Mouse (Mus musculus) ES-Bruce4 (cell line): ENCODE data around the gene Ago1.

Source experiments
- EP300 ChIP-seq: IDR thresholded peaks from 2 replicates; pipeline ENCODE4 v1.6.1; 2011; ENCODE audit warnings: low read depth, low read length; ENCODE audit not compliant: insufficient read depth
- POLR2A ChIP-seq: IDR thresholded peaks from one replicate; pipeline ENCODE4 v1.8.1; 2011; ENCODE audit warnings: low read length; ENCODE audit not compliant: insufficient read depth

GRCm38 (mm10) chr4:126455441-126455840 lies 12.9 kb downstream of the Ago1 start:
- TF ChIP-seq POLR2A (no peak), EP300 (no peak)
